ENCODE assay signal across 8 mouse cellular contexts in genomic region chr14:12821831-12822490, GRCm38 (mm10). TPM values are rescaled to one million over a fixed set of nuclear protein-coding genes. Genes with fewer than 3 reads are reported as not detected.
A peak's percentile ranks its signal among the peaks of the same experiment; 100 is the strongest.
DNase-seq lines count a peak whose midpoint lies in the region; ATAC-seq lines count a peak whose summit lies in the region.

No protein-coding gene starts in this region.

- H3K4me2 ChIP-seq in forebrain, embryonic 16.5 days (ENCODE audit: low read length): peak overlapping the region; percentile 47
- peak overlapping the region; percentile 97 for H3K4me2 ChIP-seq in intestine, embryonic 15.5 days (replicated peaks)
- H3K4me2 ChIP-seq in liver, embryonic 12.5 days: peak overlapping the region; percentile 64

- H3K4me3 ChIP-seq in forebrain, embryonic 16.5 days (replicated peaks; ENCODE audit: low read length): peak overlapping the region; percentile 83
- H3K4me3 ChIP-seq in intestine, embryonic 15.5 days (replicated peaks): peak overlapping the region; percentile 53
- H3K4me3 ChIP-seq in liver, embryonic 12.5 days: peak overlapping the region; percentile 38

- no peaks in the 10 kb centered on the region for H3K36me3 ChIP-seq in forebrain, embryonic 16.5 days (ENCODE audit: control insufficient read depth, insufficient read depth)
- H3K36me3 ChIP-seq in intestine, embryonic 15.5 days: no peaks in the 10 kb centered on the region
- H3K36me3 ChIP-seq in liver, embryonic 12.5 days: no peaks in the 10 kb centered on the region

- H3K9me3 ChIP-seq in forebrain, embryonic 16.5 days (ENCODE audit: control insufficient read depth, low read length): no peaks in the 10 kb centered on the region
- no peaks in the 10 kb centered on the region for H3K9me3 ChIP-seq in intestine, embryonic 15.5 days
- no peaks in the 10 kb centered on the region for H3K9me3 ChIP-seq in liver, embryonic 12.5 days (replicated peaks)

- H3K27me3 ChIP-seq in forebrain, embryonic 16.5 days (replicated peaks; ENCODE audit: control insufficient read depth, insufficient read depth, low read length): no peaks in the 10 kb centered on the region
- H3K27me3 ChIP-seq in intestine, embryonic 15.5 days (replicated peaks): peaks cover 18% of the 10 kb centered on the region
- H3K27me3 ChIP-seq in liver, embryonic 12.5 days (replicated peaks): peaks cover 28% of the 10 kb centered on the region

- peak; percentile 78 for ATAC-seq in forebrain, embryonic 16.5 days
- peak; percentile 90 for ATAC-seq in intestine, embryonic 15.5 days
- no peak for ATAC-seq in liver, embryonic 12.5 days

- DNase-seq in kidney, postnatal 4 days: peak; percentile 31 to 35
- DNase-seq in kidney, postnatal 25 days: no peak
- DNase-seq in cerebellum, adult 18-20 months: peak; percentile 82 to 85
- DNase-seq in right cerebral cortex, postnatal 10 days (ENCODE audit: low spot score in 2 of 2): peak; percentile 81 to 83
- DNase-seq in kidney, postnatal 36 days: no peak

- 0% methylated on average over 53 of the region's 58 CpGs for WGBS in forebrain, embryonic 16.5 days
- under 1% methylated on average over 58 of the region's 58 CpGs for WGBS in intestine, embryonic 15.5 days
- WGBS in liver, embryonic 12.5 days (ENCODE audit: insufficient replicate concordance): 1% methylated on average over 51 of the region's 58 CpGs

- peak overlapping the region; percentile 99 for H3K27ac ChIP-seq in forebrain, embryonic 16.5 days (ENCODE audit: low read length)
- H3K27ac ChIP-seq in intestine, embryonic 15.5 days: peak overlapping the region; percentile 48; the same call in 1 of the 2 replicates
- H3K27ac ChIP-seq in liver, embryonic 12.5 days: no peak overlapping the region

- H3K4me1 ChIP-seq in forebrain, embryonic 16.5 days (replicated peaks; ENCODE audit: control insufficient read depth, insufficient read depth, low read length): peaks cover 26% of the 10 kb centered on the region
- H3K4me1 ChIP-seq in intestine, embryonic 15.5 days (replicated peaks): peaks cover 15% of the 10 kb centered on the region
- H3K4me1 ChIP-seq in liver, embryonic 12.5 days: no peaks in the 10 kb centered on the region

- peak overlapping the region; percentile 96 for H3K9ac ChIP-seq in forebrain, embryonic 16.5 days (replicated peaks; ENCODE audit: low read depth, low read length)
- peak overlapping the region; percentile 42 for H3K9ac ChIP-seq in intestine, embryonic 15.5 days
- H3K9ac ChIP-seq in liver, embryonic 12.5 days: no peak overlapping the region

RNA-seq across cellular contexts. Expression of gene Cadps, which starts 0.9 kb away (rescaled TPM):
- polyA plus RNA-seq in forebrain, embryonic 16.5 days (2015; fragmentation: Nextera tagmentation; extraction: Ambion mirVana): 28.7 and 30.3 TPM in 2 replicates
- polyA plus RNA-seq in intestine, embryonic 15.5 days (2015; fragmentation: Nextera tagmentation; extraction: Ambion mirVana): 2.5 and 2.9 TPM in 2 replicates
- 0.06 TPM in 1 of 2 replicates, not detected in the other for polyA plus RNA-seq in liver, embryonic 12.5 days (2016; fragmentation: Nextera tagmentation; extraction: Ambion mirVana)

Comparison
In these comparisons a context has a peak if more than half of its experiments do, and no peak if none do; other contexts are left out.
1. DNase-seq: peak in kidney, postnatal 4 days (2 of 2), cerebellum, adult 18-20 months (2 of 2) and right cerebral cortex, postnatal 10 days (2 of 2); none in kidney, postnatal 25 days (0 of 2) and kidney, postnatal 36 days (0 of 2).
2. H3K4me2 ChIP-seq: peak in every context shown above with its lines; median percentile 97 in intestine, embryonic 15.5 days; 64 in liver, embryonic 12.5 days; 47 in forebrain, embryonic 16.5 days.
3. Peak in every context shown above with its lines, with median percentiles within 50 percentile points of each other: H3K4me3 ChIP-seq.